Mouse (Mus musculus) 416B (cell line): Measurements from ENCODE around the gene Astn2.

Experiments used
- DNase-seq: peaks from one replicate; pipeline ENCODE4 v3.0.0; 2011; ENCODE audit warnings: low read depth

The Astn2 gene

GRCm38 (mm10) chr4:65402836-65403634, 1001.4 kb downstream of the Astn2 start:
- DNase-seq = no peak

- DNase-seq = no peak
Measured at GRCm38 (mm10) chr4:65402286-65402685, 1002.1 kb downstream of the Astn2 start.

DNA sequence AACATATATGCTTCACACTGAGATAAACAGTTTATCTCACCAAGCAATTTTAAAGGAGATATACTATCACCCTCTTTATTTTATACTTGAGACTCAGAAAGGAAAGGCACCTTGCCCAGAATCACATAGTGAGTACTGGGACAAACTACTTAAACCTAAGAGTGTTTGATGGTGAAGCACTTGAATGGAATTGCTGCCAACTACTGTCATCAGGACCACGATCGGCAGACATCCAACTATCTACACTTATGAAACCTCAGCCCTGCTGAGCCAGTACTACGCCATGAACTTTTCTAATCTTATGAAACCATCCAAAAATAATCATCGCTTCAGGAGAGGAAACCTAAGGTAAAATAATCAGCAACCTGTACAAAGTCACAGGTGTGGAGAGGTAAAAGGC, 1005.0 kb downstream of the Astn2 start:
- no peak for DNase-seq

GRCm38 (mm10) chr4:65396806-65397205, 1007.6 kb downstream of the Astn2 start:
- no peak for DNase-seq

DNA sequence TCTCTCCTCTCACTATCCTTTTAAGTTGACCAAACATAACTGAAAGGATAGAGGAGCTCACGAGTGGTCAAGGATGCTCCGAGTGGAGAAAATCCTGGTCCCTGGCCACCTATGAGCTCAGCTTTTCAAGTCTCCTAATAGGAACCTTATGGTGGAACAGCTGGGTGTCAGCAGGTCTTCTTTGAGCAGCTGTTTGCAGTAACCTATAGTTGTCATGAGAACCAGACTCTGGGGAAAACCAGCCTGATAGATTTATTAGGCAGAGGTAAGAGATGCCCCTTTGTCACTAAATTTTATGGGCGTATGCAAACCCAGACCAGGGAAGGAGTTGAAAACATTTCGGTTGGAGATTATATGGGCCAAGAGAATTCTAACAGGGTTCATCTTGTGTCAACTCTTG, 1013.4 kb downstream of the Astn2 start:
- DNase-seq = no peak

- no peak for DNase-seq
Measured at GRCm38 (mm10) chr4:65383070-65383469, 1021.3 kb downstream of the Astn2 start.

- DNase-seq = no peak
Measured at GRCm38 (mm10) chr4:65379461-65379860, 1025.0 kb downstream of the Astn2 start.

DNA sequence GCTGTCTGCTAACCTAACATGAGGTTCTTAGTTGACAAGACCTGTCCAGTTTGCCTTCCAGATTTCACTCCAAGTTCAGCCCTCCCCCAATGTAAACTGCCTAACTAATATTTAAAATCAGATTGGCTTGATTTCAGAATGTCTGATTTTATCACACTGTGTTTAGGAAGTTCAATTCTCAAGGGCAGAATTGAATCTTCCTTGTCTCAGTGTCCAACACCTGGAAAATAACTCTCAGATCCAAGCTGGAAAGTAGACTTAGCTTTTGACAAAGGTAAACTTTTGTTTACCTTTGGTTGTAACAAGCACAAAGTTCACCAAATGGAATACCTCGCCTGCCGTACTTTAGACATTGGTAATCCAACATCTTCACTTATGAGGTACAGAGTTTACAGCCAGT, 1027.8 kb downstream of the Astn2 start:
- no peak for DNase-seq

DNA sequence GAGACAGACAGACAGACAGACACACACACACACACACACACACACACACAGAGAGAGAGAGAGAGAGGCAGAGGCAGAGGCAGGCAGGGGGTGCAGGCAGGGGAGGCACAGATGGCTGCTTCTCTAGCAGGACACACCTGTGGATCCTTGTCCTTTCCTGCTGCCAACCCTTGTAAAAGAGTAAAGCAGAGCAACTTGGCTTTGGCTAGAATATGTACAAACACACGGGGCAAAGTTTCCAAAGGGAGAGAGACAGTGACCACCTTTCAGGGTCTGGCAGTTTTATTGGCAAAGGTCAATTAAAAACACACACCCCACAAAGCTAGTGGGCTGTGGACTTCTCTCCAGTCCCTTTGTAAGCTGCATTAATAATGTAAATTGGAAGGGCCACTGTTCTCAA, 1030.6 kb downstream of the Astn2 start:
- no peak for DNase-seq

DNA sequence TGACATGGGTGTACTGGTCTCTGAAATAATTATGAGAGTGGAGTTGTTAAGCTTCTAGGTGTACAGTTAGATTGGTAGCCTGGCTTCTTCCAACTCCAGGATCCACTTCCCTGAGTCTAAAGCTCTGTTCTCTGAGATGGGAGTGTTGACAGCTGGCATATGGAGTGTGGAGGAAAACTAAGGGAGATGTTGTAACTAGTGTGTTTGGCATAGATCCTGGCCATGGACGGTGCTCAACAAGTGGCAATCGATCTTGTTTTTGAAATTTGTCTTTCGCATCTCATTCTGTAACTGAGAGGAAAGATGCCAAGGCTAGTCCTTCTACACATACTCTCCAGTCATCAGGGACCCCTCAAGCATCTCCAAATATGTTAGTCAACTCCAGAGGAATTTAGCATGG, 1031.7 kb downstream of the Astn2 start:
- no peak for DNase-seq

DNA sequence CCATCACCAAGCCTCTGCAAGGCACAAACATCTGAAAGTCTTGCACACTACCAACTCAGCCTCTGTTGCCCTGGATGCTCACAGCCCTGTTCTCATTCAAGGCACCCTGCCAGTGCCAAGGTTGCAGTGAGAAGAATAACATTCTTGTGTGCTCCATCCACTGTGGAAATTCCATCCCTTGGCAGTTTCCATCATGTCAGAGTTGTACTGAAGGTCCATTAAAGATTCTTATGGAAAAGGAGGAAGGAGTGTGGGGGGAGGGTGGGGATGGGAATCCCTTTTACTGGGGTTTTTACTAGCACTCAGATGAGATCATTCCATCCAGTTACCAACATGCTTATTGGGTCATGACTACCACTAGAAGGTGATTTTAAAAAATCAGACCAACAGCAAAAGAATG, 1037.3 kb downstream of the Astn2 start:
- DNase-seq = no peak

GRCm38 (mm10) chr4:65354580-65354979, 1049.8 kb downstream of the Astn2 start:
- no peak for DNase-seq

DNA sequence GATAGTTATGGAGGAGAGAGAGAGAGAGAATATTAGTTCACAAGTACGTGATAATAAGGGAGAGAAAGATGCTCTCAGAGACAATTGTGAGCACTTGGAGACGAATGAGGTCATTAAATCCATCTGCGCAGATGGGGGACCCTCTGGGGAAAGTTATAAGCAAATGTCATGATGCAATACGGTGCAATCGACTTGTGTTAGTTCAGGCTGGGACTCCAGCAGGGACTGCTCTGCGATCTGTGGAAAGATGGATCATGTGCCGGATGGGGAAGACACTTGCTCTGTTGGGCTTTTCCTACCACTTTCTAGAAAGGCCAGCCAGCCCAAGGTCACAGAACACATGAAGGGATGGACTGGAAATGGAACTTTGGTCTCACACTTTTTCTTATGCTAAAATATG, 1053.9 kb downstream of the Astn2 start:
- no peak for DNase-seq

DNA sequence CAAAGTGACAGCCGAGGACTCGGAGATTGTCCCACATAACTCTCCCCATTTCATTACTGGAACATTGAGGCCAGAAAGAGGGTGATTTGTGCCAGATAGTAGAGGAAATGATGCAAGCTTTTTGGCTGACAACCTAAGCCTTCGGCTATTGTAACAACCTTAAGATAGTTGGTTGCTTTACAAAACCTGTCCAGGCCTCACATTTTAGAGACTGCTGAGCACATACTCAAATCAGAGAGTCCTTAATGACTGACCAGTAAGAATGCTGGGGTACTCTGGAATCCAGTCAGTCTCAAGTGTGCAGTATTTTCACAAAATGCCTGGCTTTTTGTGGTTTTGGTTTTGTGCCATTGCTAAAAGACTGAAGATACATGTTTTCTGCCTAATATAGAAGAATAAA, 1062.6 kb downstream of the Astn2 start:
- DNase-seq = no peak

GRCm38 (mm10) chr4:65333718-65334117, 1070.7 kb downstream of the Astn2 start:
- DNase-seq = no peak
